Mouse (Mus musculus): ENCODE measurements at regions not wholly inside any gene's neighbourhood (a gene's known extent, or its start where the extent isn't known, plus 50 kb on each side); places are given as distances from the start of the nearest gene placed in this dataset.

- TF ChIP-seq CTCF (IDR thresholded peaks at IDR 0.05; ENCODE audit: low read depth) (peak; percentile 74), EP300 (IDR thresholded peaks at IDR 0.05; ENCODE audit: low read depth) (no peak)
These were observed 752.1 kb downstream of the Inhba start for GRCm38 (mm10) chr13:16763746-16764145.
